Mouse (Mus musculus) gonadal fat pad, adult 2 months (tissue): Measurements from ENCODE around the gene Pecr. TPM values are rescaled to one million over a fixed set of nuclear protein-coding genes. Genes with fewer than 3 reads are reported as not detected.

Experiments
- polyA plus RNA-seq: library from polyadenylated mRNA; depleted of rRNA; stranded (reverse); fragments of >200 nt; gene quantifications from 2 replicates; pipeline ENCODE4 v1.2.3, GENCODE M21; 2012; rRNA removed

Gene Pecr
- polyA plus RNA-seq, 1 experiment: 12.8 TPM

Other genes starting within 250 kb of the Pecr start
- gene Mreg, start 72.0 kb downstream of the Pecr start, polyA plus RNA-seq: 0.31 and 0.62 TPM in 2 replicates
- 0.07 and 0.11 TPM in 2 replicates for gene Tmem169, start 55 bp upstream of the Pecr start, polyA plus RNA-seq
- 4.5 and 6.3 TPM in 2 replicates for gene Xrcc5, start 23.1 kb upstream of the Pecr start, polyA plus RNA-seq